Mouse (Mus musculus) stomach, embryonic 15.5 days (tissue): ENCODE results near the gene Hist1h1t. TPM values are rescaled to one million over a fixed set of nuclear protein-coding genes. Genes with fewer than 3 reads are reported as not detected.
A peak's percentile ranks its signal among the peaks of the same experiment; 100 is the strongest.

Source experiments
- ATAC-seq: fragments of 200-750 bp; cut with Nextera tagmentation; 2 replicates; pipeline ENCODE4 v1.8.0; 2017; ENCODE audit warnings: low read depth, moderate number of reproducible peaks, moderate TSS enrichment; ENCODE audit not compliant: insufficient read depth, low FRiP score
- H3K27ac ChIP-seq: fragments of 300-500 bp; sonication (generic); 2 replicates; pipeline ENCODE4 v1.5.1; 2015; ENCODE audit warnings: mild to moderate bottlenecking, inconsistent platforms
- H3K27me3 ChIP-seq: fragments of 300-500 bp; sonication (generic); replicated peaks from 2 replicates; pipeline ENCODE4 v1.6.1; 2015; ENCODE audit warnings: inconsistent platforms
- H3K36me3 ChIP-seq: fragments of 300-500 bp; sonication (generic); 2 replicates; pipeline ENCODE4 v1.6.1; 2015; ENCODE audit warnings: inconsistent platforms
- H3K4me1 ChIP-seq: fragments of 300-500 bp; sonication (generic); 2 replicates; pipeline ENCODE4 v1.6.1; 2015; ENCODE audit warnings: inconsistent platforms
- H3K4me2 ChIP-seq: fragments of 300-500 bp; sonication (generic); 2 replicates; pipeline ENCODE4 v1.6.1; 2015; ENCODE audit warnings: mild to moderate bottlenecking, inconsistent platforms
- H3K4me3 ChIP-seq: fragments of 300-500 bp; sonication (generic); replicated peaks from 2 replicates; pipeline ENCODE4 v1.5.1; 2015; ENCODE audit warnings: inconsistent platforms
- H3K9ac ChIP-seq: fragments of 300-500 bp; sonication (generic); 2 replicates; pipeline ENCODE4 v1.6.1; 2015; ENCODE audit warnings: inconsistent platforms
- H3K9me3 ChIP-seq: fragments of 300-500 bp; sonication (generic); 2 replicates; pipeline ENCODE4 v1.6.1; 2016; ENCODE audit warnings: inconsistent platforms
- WGBS: fragments of 180-500 bp; shearing (Covaris S2); methylation state at CpG from one replicate; pipeline ENCODE4 v1.1.7; 2015; 5-methylcytosine and 5-hydroxymethylcytosine counted together
- polyA plus RNA-seq: library from polyadenylated mRNA; unstranded; fragments of >200 nt; fragmentation: Nextera tagmentation; extraction: Ambion mirVana; gene quantifications from 2 replicates; pipeline ENCODE4 v1.2.1, GENCODE M21; 2015

The Hist1h1t gene
- polyA plus RNA-seq, 1 experiment from 2014 or later, result 0.19 TPM

DNA sequence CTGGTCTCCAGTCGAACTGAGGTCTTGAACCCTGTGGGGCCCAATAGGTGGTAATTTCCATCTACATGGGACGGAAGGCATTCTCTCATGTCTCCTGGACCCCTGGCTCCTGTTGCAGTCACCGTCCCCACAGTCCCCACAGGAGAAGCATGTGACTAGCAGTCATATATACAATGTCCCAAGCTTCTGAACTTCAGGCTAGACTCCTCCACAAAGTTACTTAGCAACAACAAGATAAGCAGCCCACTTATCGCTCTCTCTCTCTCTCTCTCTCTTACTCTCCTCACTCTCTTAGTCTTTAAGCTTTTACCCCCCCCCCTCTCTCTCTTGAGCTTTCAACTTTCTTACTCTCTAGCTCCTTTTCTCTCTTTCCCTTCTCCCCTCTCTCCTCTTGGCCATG lies 28.6 kb downstream of the Hist1h1t start:
- Histone ChIP-seq H3K9me3 (no peaks in the 10 kb centered on the region), H3K4me3 (no peak overlapping the region), H3K27me3 (no peaks in the 10 kb centered on the region), H3K4me1 (no peaks in the 10 kb centered on the region), H3K4me2 (no peak overlapping the region), H3K36me3 (no peaks in the 10 kb centered on the region), H3K27ac (no peak overlapping the region), H3K9ac (no peak overlapping the region)
- WGBS, result 71% methylated on average over 4 of the region's 4 CpGs
- no peak for ATAC-seq

GRCm38 (mm10) chr13:23725213-23725612 lies 29.6 kb downstream of the Hist1h1t start:
- H3K9me3 ChIP-seq, result no peaks in the 10 kb centered on the region
- H3K36me3 ChIP-seq, result no peaks in the 10 kb centered on the region
- H3K27me3 ChIP-seq, result no peaks in the 10 kb centered on the region
- H3K4me2 ChIP-seq, result no peak overlapping the region
- no CpG with 5 or more reads among the region's 1 CpGs for WGBS
- no peak for ATAC-seq
- H3K4me3 ChIP-seq, result no peak overlapping the region
- H3K4me1 ChIP-seq, result no peaks in the 10 kb centered on the region
- no peak overlapping the region for H3K9ac ChIP-seq
- no peak overlapping the region for H3K27ac ChIP-seq

DNA sequence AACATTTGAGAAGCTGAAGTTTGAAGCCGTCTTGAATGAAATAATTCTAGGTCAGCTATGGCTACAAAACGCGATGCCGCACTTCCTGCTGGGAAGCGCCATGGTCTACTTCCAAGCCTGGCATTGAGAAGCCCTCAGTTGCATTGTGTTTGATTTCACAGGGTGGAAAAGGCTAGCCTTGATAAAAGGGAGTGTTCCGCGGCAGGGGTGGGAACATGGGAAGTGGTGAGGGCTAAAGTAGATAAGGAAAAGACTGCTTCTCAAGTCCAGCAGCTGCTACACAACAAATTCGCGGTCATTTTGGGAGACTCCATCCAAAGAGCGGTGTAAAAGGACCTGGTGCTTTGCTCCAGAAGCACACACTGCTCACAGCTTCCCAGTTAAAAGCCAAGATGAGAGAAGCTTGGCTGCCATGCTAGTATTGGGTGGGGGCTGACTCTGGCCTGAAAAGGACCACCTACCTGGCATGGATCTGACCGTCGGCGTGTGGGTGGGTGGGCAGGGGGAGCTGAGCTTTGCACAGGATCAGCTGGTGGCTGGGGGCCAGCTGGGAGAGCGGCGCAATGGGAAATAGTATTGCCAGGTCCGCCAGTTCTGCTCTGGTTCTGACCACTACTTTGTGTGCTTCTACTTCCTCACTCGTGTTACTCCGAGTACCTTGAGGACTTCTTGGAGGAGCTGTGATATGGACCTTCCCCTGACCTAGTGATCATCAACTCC lies 33.0 kb downstream of the Hist1h1t start:
- Histone ChIP-seq H3K9ac (no peak overlapping the region), H3K27ac (peak overlapping the region; percentile 4; the same call in 1 of the 2 replicates), H3K9me3 (no peaks in the 10 kb centered on the region), H3K4me1 (no peaks in the 10 kb centered on the region), H3K36me3 (no peaks in the 10 kb centered on the region), H3K4me2 (no peak overlapping the region), H3K27me3 (no peaks in the 10 kb centered on the region), H3K4me3 (no peak overlapping the region)
- WGBS, result 81% methylated on average over 18 of the region's 18 CpGs
- ATAC-seq, result no peak

DNA sequence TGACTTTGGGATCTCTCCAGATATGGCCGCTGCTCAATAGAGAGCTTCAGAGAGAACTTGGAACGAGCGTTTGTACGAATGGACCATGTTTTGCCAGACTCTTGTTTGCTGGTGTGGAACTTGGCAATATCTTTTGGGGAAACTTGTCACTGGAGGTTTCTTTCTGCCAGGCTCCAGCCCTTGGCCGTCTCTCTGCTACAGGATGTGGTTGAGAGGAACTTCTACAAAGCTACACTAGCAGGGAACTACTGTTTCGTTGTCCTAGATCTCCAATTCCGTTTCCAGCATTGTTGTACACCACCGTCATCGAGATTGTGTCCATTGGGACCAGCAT lies 33.5 kb downstream of the Hist1h1t start:
- Histone ChIP-seq H3K4me2 (no peak overlapping the region), H3K36me3 (no peaks in the 10 kb centered on the region), H3K27ac (peak overlapping the region; percentile 4; the same call in 1 of the 2 replicates), H3K4me1 (no peaks in the 10 kb centered on the region), H3K9me3 (no peaks in the 10 kb centered on the region), H3K27me3 (no peaks in the 10 kb centered on the region), H3K9ac (no peak overlapping the region), H3K4me3 (no peak overlapping the region)
- no peak for ATAC-seq
- 89% methylated on average over 9 of the region's 9 CpGs for WGBS

DNA sequence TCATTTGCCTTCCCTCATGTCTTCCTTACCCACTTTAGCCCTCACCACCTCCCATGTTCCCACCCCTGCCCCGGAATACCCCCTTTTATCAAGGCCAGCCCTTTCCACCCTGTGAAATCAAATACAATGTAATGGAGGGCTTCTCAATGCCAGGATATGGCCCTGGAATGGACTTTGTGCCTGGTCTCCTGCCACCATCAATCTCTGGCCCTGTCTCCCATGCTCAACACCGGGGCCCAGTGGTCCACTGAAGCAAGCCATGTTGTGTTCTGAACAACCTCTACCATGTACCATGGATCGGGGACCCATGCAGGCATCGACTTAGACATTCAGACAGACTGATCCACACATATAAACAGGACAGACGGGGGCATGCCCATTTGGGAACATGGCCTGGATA lies 34.1 kb downstream of the Hist1h1t start:
- Histone ChIP-seq H3K27ac (no peak overlapping the region), H3K36me3 (no peaks in the 10 kb centered on the region), H3K4me1 (no peaks in the 10 kb centered on the region), H3K9ac (no peak overlapping the region), H3K4me3 (no peak overlapping the region), H3K4me2 (no peak overlapping the region), H3K9me3 (no peaks in the 10 kb centered on the region), H3K27me3 (no peaks in the 10 kb centered on the region)
- WGBS, result 90% methylated on average over 5 of the region's 5 CpGs
- ATAC-seq, result no peak

- Histone ChIP-seq H3K27ac (no peak overlapping the region), H3K4me2 (no peak overlapping the region), H3K9ac (no peak overlapping the region), H3K4me1 (no peaks in the 10 kb centered on the region), H3K9me3 (no peaks in the 10 kb centered on the region), H3K27me3 (no peaks in the 10 kb centered on the region), H3K36me3 (no peaks in the 10 kb centered on the region), H3K4me3 (no peak overlapping the region)
- peak; percentile 72 for ATAC-seq
- 18% methylated on average over 8 of the region's 8 CpGs for WGBS
Observed at GRCm38 (mm10) chr13:23730479-23730878, 34.9 kb downstream of the Hist1h1t start.

GRCm38 (mm10) chr13:23732156-23732804 lies 36.7 kb downstream of the Hist1h1t start:
- H3K9ac ChIP-seq, result no peak overlapping the region
- no peak for ATAC-seq
- WGBS, result 25% methylated on average over 8 of the region's 8 CpGs
- no peak overlapping the region for H3K27ac ChIP-seq
- no peaks in the 10 kb centered on the region for H3K9me3 ChIP-seq
- H3K4me3 ChIP-seq, result no peak overlapping the region
- H3K4me1 ChIP-seq, result no peaks in the 10 kb centered on the region
- no peak overlapping the region for H3K4me2 ChIP-seq
- no peaks in the 10 kb centered on the region for H3K36me3 ChIP-seq
- no peaks in the 10 kb centered on the region for H3K27me3 ChIP-seq

DNA sequence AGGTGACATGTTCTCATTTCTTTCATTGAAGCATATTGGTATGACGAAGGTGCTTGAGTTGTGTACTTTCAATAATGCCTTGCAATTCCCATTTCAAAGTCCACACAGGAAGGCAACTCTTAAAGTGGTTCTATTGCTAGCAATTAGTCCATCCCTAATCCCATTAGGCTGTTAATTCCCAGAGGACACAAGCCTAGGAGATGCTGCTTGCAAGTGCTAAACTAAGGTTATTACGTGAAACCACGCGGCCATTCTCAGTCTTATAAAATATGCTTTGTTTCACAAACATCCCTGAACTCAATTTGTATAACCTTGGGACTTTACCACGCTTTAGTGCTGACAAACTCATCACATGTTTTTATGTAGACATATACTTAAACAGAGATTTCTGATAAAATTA lies 41.5 kb downstream of the Hist1h1t start:
- no peak overlapping the region for H3K27ac ChIP-seq
- no peaks in the 10 kb centered on the region for H3K27me3 ChIP-seq
- 88% methylated on average over 5 of the region's 5 CpGs for WGBS
- no peaks in the 10 kb centered on the region for H3K4me1 ChIP-seq
- H3K36me3 ChIP-seq, result no peaks in the 10 kb centered on the region
- H3K4me2 ChIP-seq, result no peak overlapping the region
- no peak overlapping the region for H3K9ac ChIP-seq
- H3K9me3 ChIP-seq, result no peaks in the 10 kb centered on the region
- no peak for ATAC-seq
- H3K4me3 ChIP-seq, result no peak overlapping the region

DNA sequence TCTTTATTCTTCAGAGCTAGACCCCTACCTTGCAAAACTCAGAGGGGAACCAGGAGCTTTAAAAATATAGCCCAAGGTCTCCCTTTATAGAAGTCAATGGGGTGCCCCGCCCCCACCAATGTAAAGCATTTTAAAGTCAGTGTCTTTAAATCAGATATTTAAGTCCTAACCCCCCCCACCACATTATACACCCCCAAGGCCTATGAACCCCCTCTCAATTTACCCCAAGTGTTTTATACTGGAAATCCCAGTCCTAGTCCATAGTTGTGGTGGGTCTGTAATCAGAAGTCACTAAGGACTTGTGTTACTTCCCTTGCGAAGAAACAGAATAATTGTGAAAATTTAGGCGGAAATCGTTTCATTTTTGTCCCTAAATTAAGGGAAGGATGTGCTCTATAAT lies 42.4 kb downstream of the Hist1h1t start:
- WGBS, result 25% methylated on average over 4 of the region's 4 CpGs
- H3K4me3 ChIP-seq, result peak overlapping the region; percentile 64; the same call in 1 of the 2 replicates

GRCm38 (mm10) chr13:23738677-23739068 lies 43.1 kb downstream of the Hist1h1t start, which contains the start of gene Hist1h1c:
Hist1h1c (plus strand) TSS chr13:23738808.
- Histone ChIP-seq H3K36me3 (no peaks in the 10 kb centered on the region), H3K4me2 (peak within 1 kb of the TSS; percentile 95), H3K4me1 (no peaks in the 10 kb centered on the region), H3K9me3 (no peaks in the 10 kb centered on the region), H3K27me3 (no peaks in the 10 kb centered on the region), H3K4me3 (peak within 1 kb of the TSS; percentile 64), H3K27ac (peak within 1 kb of the TSS; percentile 99), H3K9ac (peak within 1 kb of the TSS; percentile 91)
- ATAC-seq, result peak; percentile 91
- WGBS, result under 1% methylated on average over 38 of the region's 38 CpGs

More for the DNA sequence above, 42.4 kb downstream of the Hist1h1t start:
- Histone ChIP-seq H3K9ac (no peak overlapping the region), H3K4me1 (no peaks in the 10 kb centered on the region), H3K27me3 (no peaks in the 10 kb centered on the region), H3K27ac (peak overlapping the region; percentile 99), H3K36me3 (no peaks in the 10 kb centered on the region), H3K9me3 (no peaks in the 10 kb centered on the region), H3K4me2 (peak overlapping the region; percentile 95)
- no peak for ATAC-seq

GRCm38 (mm10) chr13:23739069-23739921 lies 43.7 kb downstream of the Hist1h1t start:
- no peaks in the 10 kb centered on the region for H3K36me3 ChIP-seq
- H3K4me1 ChIP-seq, result 0 out of 2 replicates have a peak, but pooled peaks cover 2% of the 10 kb centered on the region
- peak overlapping the region; percentile 99 for H3K27ac ChIP-seq
- H3K4me2 ChIP-seq, result peak overlapping the region; percentile 95
- under 1% methylated on average over 39 of the region's 39 CpGs for WGBS
- H3K27me3 ChIP-seq, result no peaks in the 10 kb centered on the region
- ATAC-seq, result peak; percentile 89
- H3K9me3 ChIP-seq, result no peaks in the 10 kb centered on the region
- H3K9ac ChIP-seq, result peak overlapping the region; percentile 91
- peak overlapping the region; percentile 64 for H3K4me3 ChIP-seq

DNA sequence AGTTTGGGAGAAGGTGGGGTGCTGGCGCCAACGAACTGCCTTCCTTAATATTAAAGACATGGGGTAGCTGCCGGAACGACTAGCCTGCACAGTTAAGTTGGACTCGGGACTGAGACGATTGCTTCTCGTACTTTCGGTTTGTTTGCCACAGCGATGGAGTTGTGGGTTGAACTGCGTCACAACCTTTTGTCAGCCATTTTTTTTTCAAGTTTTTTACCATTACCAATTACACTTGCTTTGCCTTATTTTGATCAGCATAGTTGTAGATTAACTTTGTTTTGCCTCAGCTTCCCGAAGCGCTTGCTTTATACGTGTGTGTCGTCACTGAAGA lies 44.3 kb downstream of the Hist1h1t start:
- WGBS, result 0% methylated on average over 14 of the region's 14 CpGs
- no peaks in the 10 kb centered on the region for H3K27me3 ChIP-seq
- peak overlapping the region; percentile 91 for H3K9ac ChIP-seq
- H3K36me3 ChIP-seq, result no peaks in the 10 kb centered on the region
- peak overlapping the region; percentile 99 for H3K27ac ChIP-seq
- H3K4me1 ChIP-seq, result 0 out of 2 replicates have a peak, but pooled peaks cover 2% of the 10 kb centered on the region
- H3K4me2 ChIP-seq, result peak overlapping the region; percentile 95
- peak overlapping the region; percentile 64 for H3K4me3 ChIP-seq
- no peak for ATAC-seq
- H3K9me3 ChIP-seq, result no peaks in the 10 kb centered on the region
